Mouse (Mus musculus) adrenal gland, adult 18-20 months (tissue): ENCODE results near the gene Gins2. TPM values are rescaled to one million over a fixed set of nuclear protein-coding genes. Genes with fewer than 3 reads are reported as not detected.
A peak's percentile ranks its signal among the peaks of the same experiment; 100 is the strongest.

Experiments used
- DNase-seq, 2 experiments: peaks; one replicate each; pipeline ENCODE4 v3.0.0; 2021 to 2022; ENCODE audit warnings: low spot score in 2 of 2
- total RNA-seq, 2 experiments: library from RNA; stranded (reverse); gene quantifications; 1 replicate in 1 of 2; 2 replicates in 1 of 2; pipeline ENCODE4 v1.2.3; 2021

The Gins2 gene
- total RNA-seq, 2 experiments from 2014 or later, result 4.6 to 5.0 TPM

GRCm38 (mm10) chr8:120607460-120607859 lies 18.4 kb upstream of the Gins2 start:
- no peak for DNase-seq

DNA sequence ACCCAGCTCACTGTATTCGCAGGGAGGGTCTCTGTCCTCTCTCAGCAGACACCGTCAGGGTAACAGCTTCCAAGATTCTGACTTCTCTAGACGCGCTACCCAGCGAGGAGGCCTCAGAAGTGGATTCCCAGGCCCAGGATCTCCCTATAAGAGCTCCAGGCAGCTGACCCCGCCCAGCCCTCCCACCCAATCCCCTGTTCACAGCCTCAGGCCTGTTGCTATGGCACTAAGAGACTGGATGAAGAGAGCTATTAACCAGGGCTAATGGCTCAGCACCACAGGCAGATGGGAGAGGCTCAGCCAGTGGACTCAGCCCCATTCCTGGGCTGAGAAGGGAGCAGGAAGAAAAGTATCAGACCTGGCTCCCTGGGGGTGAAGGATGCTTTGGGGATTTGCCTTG lies 13.6 kb upstream of the Gins2 start:
- DNase-seq, result no peak

GRCm38 (mm10) chr8:120599504-120599903 lies 10.4 kb upstream of the Gins2 start:
- DNase-seq, result peak; percentile 80 to 87

- no peak for DNase-seq
These were observed 9.5 kb upstream of the Gins2 start for GRCm38 (mm10) chr8:120598579-120598978.

DNA sequence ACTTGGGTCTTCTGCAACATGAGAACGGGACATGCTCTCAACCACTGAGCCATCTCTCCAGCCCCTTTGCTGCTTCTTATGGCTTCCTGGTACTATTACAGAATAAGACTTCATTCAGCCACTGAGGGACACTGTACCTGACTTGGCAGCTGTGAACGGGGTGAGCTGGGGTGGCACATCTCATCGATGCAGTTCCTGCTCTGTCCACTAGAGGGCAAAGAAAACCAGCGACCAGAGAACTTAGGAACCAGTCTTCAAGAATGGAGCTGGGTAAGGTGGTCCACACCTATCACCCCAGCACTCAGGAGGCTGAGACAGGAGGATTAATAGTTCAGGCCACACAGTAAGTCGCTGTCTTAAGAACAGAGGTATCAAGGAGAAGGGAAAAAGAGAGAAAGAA lies 6.9 kb upstream of the Gins2 start:
- peak; percentile 56 to 57 for DNase-seq

- no peak for DNase-seq
These were observed 5.5 kb upstream of the Gins2 start for GRCm38 (mm10) chr8:120594571-120594970.

DNA sequence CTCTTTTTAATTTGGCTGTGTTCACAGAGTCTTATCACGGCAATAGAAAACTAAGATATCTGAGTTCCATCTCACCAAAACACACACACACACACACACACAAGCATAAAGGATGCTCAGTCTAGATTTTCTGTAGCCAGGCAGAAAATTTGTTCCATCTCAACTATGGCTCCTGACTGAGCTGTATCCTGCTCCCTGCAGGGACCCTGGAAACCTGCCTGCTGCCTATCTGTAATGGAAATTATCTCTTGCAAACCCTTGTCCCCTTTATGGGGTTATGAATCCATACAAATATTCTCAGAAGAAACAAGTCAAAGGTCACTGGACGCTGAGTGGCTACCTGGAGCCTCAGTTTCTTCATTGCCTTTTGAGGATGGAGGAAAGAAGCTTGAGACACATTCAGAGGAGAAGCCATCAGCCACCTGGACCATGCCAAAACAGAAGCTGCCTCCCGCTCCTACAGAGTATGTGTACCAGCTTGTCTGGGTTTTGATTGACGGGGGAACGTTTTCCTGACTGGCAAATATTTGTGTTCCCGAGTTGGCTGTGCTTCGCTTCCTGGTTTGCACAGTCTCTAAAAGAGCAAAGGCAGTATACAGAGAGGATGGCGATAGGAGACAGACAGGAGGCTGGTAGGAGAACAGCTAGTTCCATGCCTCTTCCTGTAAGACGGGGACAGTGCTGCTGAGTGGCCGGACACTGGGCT lies 2.6 kb upstream of the Gins2 start:
- DNase-seq, result no peak

- DNase-seq, result no peak
These were observed 817 bp upstream of the Gins2 start for GRCm38 (mm10) chr8:120589921-120590320.

- DNase-seq, result no peak
These were observed 3.6 kb downstream of the Gins2 start for GRCm38 (mm10) chr8:120585521-120585920.

GRCm38 (mm10) chr8:120581811-120582210 lies 7.3 kb downstream of the Gins2 start:
- no peak for DNase-seq

DNA sequence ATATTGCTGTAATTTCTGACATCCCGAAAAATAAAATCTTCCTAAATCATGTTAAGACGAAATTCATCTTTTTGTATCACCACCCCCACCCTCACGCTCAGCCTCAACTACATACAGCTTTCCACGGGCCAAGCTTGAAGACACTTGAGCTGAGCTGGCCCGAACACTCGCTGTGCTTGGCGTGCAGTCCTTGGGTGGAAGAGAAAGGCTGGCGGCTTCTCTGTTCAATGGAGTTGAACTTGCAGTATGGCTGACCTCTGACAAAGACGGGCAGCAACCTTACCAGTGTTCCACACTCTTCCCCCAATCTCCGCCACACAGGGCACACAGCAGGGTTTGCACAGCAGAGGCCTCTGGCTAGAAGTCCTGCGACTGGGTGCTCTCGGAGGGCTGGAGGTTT lies 7.8 kb downstream of the Gins2 start:
- DNase-seq, result no peak

DNA sequence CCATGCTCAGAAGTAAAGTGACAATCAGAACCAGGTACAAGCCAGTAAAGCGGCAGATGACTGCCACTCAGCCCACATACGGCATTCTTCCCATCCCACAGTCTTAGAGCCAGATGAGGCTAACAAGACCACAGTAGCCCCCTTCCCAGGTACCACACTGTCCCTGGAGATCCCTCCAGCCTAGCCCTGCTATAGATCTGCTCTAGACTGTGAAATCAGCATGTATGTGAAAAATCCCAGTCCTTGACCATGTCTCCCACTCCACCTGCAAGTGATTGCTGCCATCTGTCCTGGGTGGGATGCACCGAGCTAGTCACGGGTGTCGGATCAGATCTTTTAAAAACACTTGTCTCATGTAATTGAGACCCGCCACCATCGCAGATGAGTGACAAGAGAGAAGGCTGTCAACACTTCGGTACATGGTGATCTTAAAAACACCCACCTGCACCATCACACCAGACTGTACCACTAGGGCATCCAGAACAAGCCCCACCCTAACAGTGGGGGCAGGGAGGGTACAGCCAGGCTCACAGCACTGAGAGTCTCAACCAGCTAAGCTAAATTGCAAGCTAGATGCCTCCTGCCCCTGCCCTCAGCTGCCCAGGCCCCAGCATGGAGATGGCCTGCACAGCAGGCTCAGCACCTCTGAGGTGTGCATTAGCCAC lies 8.6 kb downstream of the Gins2 start:
- no peak for DNase-seq

DNA sequence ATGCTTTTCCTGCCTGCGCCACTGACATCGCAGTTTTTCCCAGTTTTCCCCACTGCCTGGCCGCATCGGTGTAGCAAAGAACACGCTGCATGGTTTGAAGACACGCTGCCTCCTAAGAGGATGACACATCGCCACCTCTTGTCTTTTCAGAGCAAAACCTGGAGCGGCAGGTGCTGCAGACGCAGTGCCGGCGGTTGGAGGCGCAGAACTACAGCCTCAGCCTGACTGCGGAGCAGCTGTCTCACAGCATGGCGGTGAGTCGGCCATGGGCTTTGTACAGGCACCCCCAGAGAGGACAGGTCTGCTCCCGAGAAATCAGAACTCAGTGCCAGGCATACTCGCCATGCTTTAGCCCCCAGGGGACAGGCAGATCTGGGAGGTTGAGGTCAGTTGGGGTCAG lies 11.3 kb downstream of the Gins2 start:
- DNase-seq, result no peak

- no peak for DNase-seq
These were observed 13.3 kb downstream of the Gins2 start for GRCm38 (mm10) chr8:120575801-120576200.

GRCm38 (mm10) chr8:120574941-120575340 lies 14.2 kb downstream of the Gins2 start:
- DNase-seq, result no peak

DNA sequence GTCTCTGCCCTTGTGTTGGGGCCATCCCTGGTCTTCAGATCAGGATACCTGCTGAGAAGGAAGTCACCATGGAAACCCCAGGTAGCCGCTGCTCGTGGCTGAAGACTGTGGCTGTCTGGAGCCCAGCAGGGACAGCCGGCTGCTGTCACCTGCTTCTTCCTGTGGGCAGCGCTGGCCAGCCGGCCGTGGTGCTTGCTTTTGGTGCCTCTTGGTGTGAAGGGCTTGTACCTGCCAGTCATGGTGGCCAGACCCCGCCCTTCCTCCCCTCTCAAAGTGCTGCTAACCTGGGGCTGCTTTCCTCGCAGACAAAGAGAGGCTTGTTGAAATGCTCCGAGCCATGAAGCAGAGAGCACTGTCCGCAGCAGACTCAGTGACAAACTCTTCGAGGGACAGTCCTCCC lies 15.2 kb downstream of the Gins2 start:
- DNase-seq, result no peak

DNA sequence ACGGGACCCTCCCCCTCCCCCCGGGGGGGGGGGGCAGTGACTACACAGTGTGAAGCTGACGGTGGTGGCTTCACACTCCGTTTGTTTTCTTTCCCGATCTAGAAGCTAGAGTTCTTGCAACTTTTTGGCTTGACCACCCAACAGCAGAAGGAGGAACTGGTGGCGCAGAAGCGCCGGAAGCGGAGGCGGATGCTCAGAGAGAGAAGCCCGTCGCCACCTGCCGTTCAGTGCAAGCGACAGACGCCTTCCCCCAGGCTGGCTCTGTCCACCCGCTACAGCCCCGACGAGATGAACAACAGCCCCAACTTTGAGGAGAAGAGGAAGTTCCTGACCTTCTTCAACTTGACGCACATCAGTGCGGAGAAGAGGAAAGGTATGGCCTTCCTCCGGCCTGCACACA lies 16.6 kb downstream of the Gins2 start:
- no peak for DNase-seq

- DNase-seq, result no peak
These were observed 17.5 kb downstream of the Gins2 start for GRCm38 (mm10) chr8:120571561-120571960.

DNA sequence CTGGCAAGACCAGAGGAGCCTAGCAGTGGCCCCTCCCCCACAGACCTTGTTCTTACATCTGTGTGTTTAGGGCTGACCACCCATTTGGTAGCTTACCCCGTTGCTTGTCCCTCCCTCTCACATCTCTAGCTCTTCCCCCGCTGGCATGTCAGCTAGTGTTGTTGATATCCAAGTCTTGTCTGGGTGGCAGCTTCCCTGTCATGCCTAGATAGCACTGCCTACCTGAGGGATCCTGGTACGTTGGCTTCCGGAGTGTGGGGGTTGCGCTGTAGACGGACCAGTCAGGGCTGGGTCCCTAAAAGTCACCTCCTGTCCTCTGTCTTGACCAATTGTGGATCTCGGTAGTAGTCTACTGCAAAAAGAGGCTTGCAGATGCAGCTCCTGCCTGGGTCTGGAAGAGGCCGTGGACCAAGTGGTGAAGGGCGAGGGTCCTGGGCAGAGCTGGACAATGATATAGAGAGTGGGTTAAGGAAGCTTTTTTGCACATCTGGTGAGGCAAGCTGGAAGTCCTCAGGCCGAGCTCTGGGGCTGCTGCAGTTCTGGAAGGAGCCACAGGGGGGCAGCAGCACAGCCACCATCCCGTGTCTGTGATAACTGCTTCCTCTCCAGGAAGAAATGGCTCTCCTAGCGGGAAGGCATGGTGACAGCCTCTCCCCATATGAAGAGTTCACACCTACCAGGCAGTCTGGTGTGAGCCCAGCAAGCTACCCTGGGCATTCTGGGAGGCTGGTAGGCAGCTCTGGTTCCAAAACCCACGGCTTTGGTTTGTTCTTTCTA lies 19.0 kb downstream of the Gins2 start:
- DNase-seq, result peak; percentile 75 to 83

DNA sequence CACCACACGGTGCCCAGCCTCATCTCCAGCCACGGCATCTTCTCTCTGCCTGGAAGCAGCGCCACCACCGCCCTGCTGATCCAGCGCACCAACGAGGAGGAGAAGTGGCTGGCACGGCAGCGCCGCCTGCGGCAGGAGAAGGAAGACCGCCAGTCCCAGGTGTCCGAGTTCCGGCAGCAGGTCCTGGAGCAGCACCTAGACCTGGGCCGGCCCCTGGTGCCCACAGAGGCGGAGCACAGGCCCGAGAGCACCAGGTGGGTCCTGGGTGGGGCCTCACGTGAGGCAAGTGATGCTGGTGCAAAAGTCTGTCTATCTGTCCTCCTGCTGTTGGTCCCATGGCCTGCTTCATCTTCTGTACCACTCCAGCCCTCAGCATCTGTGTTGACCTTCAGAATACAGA lies 20.0 kb downstream of the Gins2 start:
- no peak for DNase-seq

DNA sequence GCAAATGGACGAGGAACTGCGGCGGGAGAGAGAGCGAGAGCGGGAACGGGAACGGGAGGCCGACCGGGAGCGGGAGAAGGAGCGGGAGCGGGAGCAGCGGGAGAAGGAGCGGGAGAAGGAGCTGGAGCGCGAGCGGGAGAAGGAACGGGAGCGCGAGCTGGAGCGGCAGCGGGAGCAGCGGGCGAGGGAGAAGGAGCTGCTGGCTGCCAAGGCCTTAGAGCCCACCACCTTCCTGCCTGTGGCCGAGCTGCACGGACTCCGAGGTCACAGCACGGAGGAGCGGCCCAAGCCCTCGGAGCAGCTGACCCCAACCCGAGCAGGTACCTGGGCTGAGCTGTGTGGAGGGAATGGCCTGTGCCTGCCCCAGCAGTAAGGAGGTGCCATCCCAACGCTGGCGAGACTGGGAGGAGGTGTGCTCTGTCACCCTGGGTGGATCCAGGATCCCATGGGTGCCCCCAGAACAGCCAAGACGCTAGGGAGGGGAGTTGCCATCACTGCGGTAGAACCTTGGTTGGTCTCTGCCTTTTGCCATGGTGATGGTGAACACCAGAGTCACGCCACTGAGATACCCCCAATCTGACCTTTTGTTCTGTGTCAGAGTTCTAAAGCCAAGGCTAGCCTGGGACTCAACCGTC lies 20.8 kb downstream of the Gins2 start:
- no peak for DNase-seq

DNA sequence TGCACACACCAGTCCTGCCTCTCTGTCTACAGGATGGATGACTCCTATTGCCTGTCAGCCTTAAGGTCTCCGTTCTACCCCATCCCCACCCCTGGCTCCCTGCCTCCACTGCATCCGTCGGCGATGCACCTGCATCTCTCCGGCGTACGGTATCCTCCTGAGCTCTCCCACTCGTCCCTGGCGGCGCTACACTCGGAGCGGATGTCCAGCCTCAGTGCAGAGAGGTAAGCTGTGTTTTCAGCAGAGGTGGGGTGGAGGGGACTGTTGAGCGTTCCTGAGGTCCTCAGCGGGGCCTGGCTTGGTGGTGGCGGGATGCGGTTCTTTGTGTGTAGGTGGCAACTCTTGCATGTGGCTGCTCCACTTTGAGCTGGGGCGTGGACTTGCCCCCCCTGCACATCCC lies 21.4 kb downstream of the Gins2 start:
- no peak for DNase-seq
